Mouse (Mus musculus) stomach, embryonic 14.5 days (tissue): Measurements from ENCODE around the gene Knstrn. TPM values are rescaled to one million over a fixed set of nuclear protein-coding genes. Genes with fewer than 3 reads are reported as not detected.

Source experiments
- ATAC-seq: fragments of 200-750 bp; cut with Nextera tagmentation; 2 replicates; pipeline ENCODE4 v1.8.0; 2017; ENCODE audit warnings: low read depth, moderate TSS enrichment; ENCODE audit not compliant: insufficient number of reproducible peaks, insufficient read depth, low FRiP score
- H3K27ac ChIP-seq: fragments of 300-500 bp; sonication (generic); 2 replicates; pipeline ENCODE4 v1.5.1; 2014; ENCODE audit warnings: mild to moderate bottlenecking, low read length, moderate library complexity, mixed read lengths
- H3K27me3 ChIP-seq: fragments of 300-500 bp; sonication (generic); 2 replicates; pipeline ENCODE4 v1.6.1; 2014; ENCODE audit warnings: low read length, control low read depth, mixed read lengths; ENCODE audit not compliant: control insufficient read depth, insufficient read depth
- H3K36me3 ChIP-seq: fragments of 300-500 bp; sonication (generic); 2 replicates; pipeline ENCODE4 v1.6.1; 2014; ENCODE audit warnings: mild to moderate bottlenecking, control low read depth, low read length, moderate library complexity, mixed read lengths; ENCODE audit not compliant: control insufficient read depth, insufficient read depth
- H3K4me1 ChIP-seq: fragments of 300-500 bp; sonication (generic); 2 replicates; pipeline ENCODE4 v1.6.1; 2014; ENCODE audit warnings: low read length, control low read depth, mixed read lengths; ENCODE audit not compliant: control insufficient read depth, insufficient read depth
- H3K4me2 ChIP-seq: fragments of 300-500 bp; sonication (generic); replicated peaks from 2 replicates; pipeline ENCODE4 v1.6.1; 2014; ENCODE audit warnings: low read depth, low read length, control low read depth
- H3K4me3 ChIP-seq: fragments of 300-500 bp; sonication (generic); 2 replicates; pipeline ENCODE4 v1.5.1; 2014; ENCODE audit warnings: low read depth, low read length, control low read depth
- H3K9ac ChIP-seq: fragments of 300-500 bp; sonication (generic); replicated peaks from 2 replicates; pipeline ENCODE4 v1.6.1; 2014; ENCODE audit warnings: low read depth, mild to moderate bottlenecking, control low read depth, low read length, moderate library complexity, mixed read lengths
- H3K9me3 ChIP-seq: fragments of 300-500 bp; sonication (generic); 2 replicates; pipeline ENCODE4 v1.6.1; 2016; ENCODE audit warnings: low read depth, low read length, control low read depth; ENCODE audit not compliant: control insufficient read depth
- WGBS: fragments of 180-500 bp; shearing (Covaris S2); extraction: QIAGEN DNeasy Blood & Tissue Kit; methylation state at CpG from one replicate; pipeline ENCODE4 v1.1.7; 2014; 5-methylcytosine and 5-hydroxymethylcytosine counted together
- polyA plus RNA-seq: library from polyadenylated mRNA; unstranded; fragments of >200 nt; fragmentation: Nextera tagmentation; extraction: Ambion mirVana; gene quantifications from 2 replicates; pipeline ENCODE4 v1.2.1, GENCODE M21; 2014

Gene Knstrn
- polyA plus RNA-seq, 1 experiment from 2014 or later: 105 TPM

- Histone ChIP-seq H3K36me3 (no peaks in the 10 kb centered on the region), H3K4me2 (peak within 1 kb of the TSS; percentile 74), H3K27ac (no peak within 1 kb of the TSS), H3K27me3 (no peaks in the 10 kb centered on the region), H3K4me1 (peaks cover 4% of the 10 kb centered on the region; the same call in 1 of the 2 replicates), H3K4me3 (peak within 1 kb of the TSS; percentile 47), H3K9ac (peak within 1 kb of the TSS; percentile 37), H3K9me3 (no peaks in the 10 kb centered on the region)
- peak; percentile 98 for ATAC-seq
- under 1% methylated on average over 34 of the region's 34 CpGs for WGBS
Observed at GRCm38 (mm10) chr2:118861454-118862339, 47.9 kb downstream of the Knstrn start, which contains the start of gene Ivd. Ivd (plus strand) TSS chr2:118861954.

GRCm38 (mm10) chr2:118862340-118862675 is 48.5 kb downstream of the Knstrn start:
- peak overlapping the region; percentile 37 for H3K9ac ChIP-seq
- H3K27ac ChIP-seq: no peak overlapping the region
- peaks cover 4% of the 10 kb centered on the region; the same call in 1 of the 2 replicates for H3K4me1 ChIP-seq
- no peaks in the 10 kb centered on the region for H3K27me3 ChIP-seq
- WGBS: 25% methylated on average over 3 of the region's 3 CpGs
- H3K4me2 ChIP-seq: peak overlapping the region; percentile 74
- H3K36me3 ChIP-seq: no peaks in the 10 kb centered on the region
- no peak for ATAC-seq
- H3K4me3 ChIP-seq: peak overlapping the region; percentile 47
- H3K9me3 ChIP-seq: no peaks in the 10 kb centered on the region

- H3K4me1 ChIP-seq: no peaks in the 10 kb centered on the region
- H3K36me3 ChIP-seq: peaks cover 7% of the 10 kb centered on the region; the same call in 1 of the 2 replicates
- H3K4me3 ChIP-seq: no peak overlapping the region
- H3K4me2 ChIP-seq: no peak overlapping the region
- WGBS: 73% methylated on average over 3 of the region's 3 CpGs
- H3K9me3 ChIP-seq: no peaks in the 10 kb centered on the region
- H3K27me3 ChIP-seq: no peaks in the 10 kb centered on the region
- no peak overlapping the region for H3K9ac ChIP-seq
- no peak for ATAC-seq
- H3K27ac ChIP-seq: no peak overlapping the region
Observed at GRCm38 (mm10) chr2:118870601-118871000, 56.8 kb downstream of the Knstrn start.

- ATAC-seq: no peak
- Histone ChIP-seq H3K27me3 (no peaks in the 10 kb centered on the region), H3K27ac (no peak overlapping the region), H3K4me1 (no peaks in the 10 kb centered on the region), H3K9ac (no peak overlapping the region), H3K4me3 (no peak overlapping the region), H3K9me3 (no peaks in the 10 kb centered on the region), H3K36me3 (peaks cover 7% of the 10 kb centered on the region; the same call in 1 of the 2 replicates), H3K4me2 (no peak overlapping the region)
- 70% methylated on average over 1 of the region's 1 CpGs for WGBS
Observed at GRCm38 (mm10) chr2:118871032-118871431, 57.2 kb downstream of the Knstrn start.

GRCm38 (mm10) chr2:118873018-118873417 is 59.2 kb downstream of the Knstrn start:
- WGBS: 87% methylated on average over 5 of the region's 5 CpGs
- ATAC-seq: no peak
- H3K27ac ChIP-seq: no peak overlapping the region

GRCm38 (mm10) chr2:118873890-118874430 is 60.2 kb downstream of the Knstrn start:
- Histone ChIP-seq H3K27me3 (no peaks in the 10 kb centered on the region), H3K9me3 (no peaks in the 10 kb centered on the region), H3K9ac (no peak overlapping the region), H3K27ac (no peak overlapping the region), H3K4me1 (no peaks in the 10 kb centered on the region), H3K36me3 (peaks cover 7% of the 10 kb centered on the region; the same call in 1 of the 2 replicates), H3K4me3 (no peak overlapping the region), H3K4me2 (no peak overlapping the region)
- WGBS: 76% methylated on average over 6 of the region's 6 CpGs
- ATAC-seq: no peak

More at GRCm38 (mm10) chr2:118873018-118873417, 59.2 kb downstream of the Knstrn start:
- peaks cover 7% of the 10 kb centered on the region; the same call in 1 of the 2 replicates for H3K36me3 ChIP-seq
- H3K27me3 ChIP-seq: no peaks in the 10 kb centered on the region
- no peak overlapping the region for H3K4me2 ChIP-seq
- H3K4me3 ChIP-seq: no peak overlapping the region
- no peaks in the 10 kb centered on the region for H3K4me1 ChIP-seq
- H3K9ac ChIP-seq: no peak overlapping the region
- H3K9me3 ChIP-seq: no peaks in the 10 kb centered on the region

GRCm38 (mm10) chr2:118875316-118875715 is 61.5 kb downstream of the Knstrn start:
- Histone ChIP-seq H3K27ac (no peak overlapping the region), H3K4me2 (no peak overlapping the region), H3K36me3 (peaks cover 4% of the 10 kb centered on the region; the same call in 1 of the 2 replicates), H3K4me1 (no peaks in the 10 kb centered on the region), H3K9me3 (no peaks in the 10 kb centered on the region), H3K4me3 (no peak overlapping the region), H3K9ac (no peak overlapping the region), H3K27me3 (no peaks in the 10 kb centered on the region)
- ATAC-seq: no peak
- whole genome bisulfite sequencing: 88% methylated on average over 8 of the region's 8 CpGs

GRCm38 (mm10) chr2:118876453-118876852 is 62.6 kb downstream of the Knstrn start:
- peaks cover 4% of the 10 kb centered on the region; the same call in 1 of the 2 replicates for H3K36me3 ChIP-seq
- no peak overlapping the region for H3K9ac ChIP-seq
- no peak overlapping the region for H3K27ac ChIP-seq
- no peak overlapping the region for H3K4me2 ChIP-seq
- no peaks in the 10 kb centered on the region for H3K4me1 ChIP-seq
- H3K27me3 ChIP-seq: no peaks in the 10 kb centered on the region
- WGBS: 96% methylated on average over 9 of the region's 9 CpGs
- no peak for ATAC-seq
- no peak overlapping the region for H3K4me3 ChIP-seq
- no peaks in the 10 kb centered on the region for H3K9me3 ChIP-seq
